Mouse (Mus musculus) liver, embryonic 14.5 days (tissue): Measurements from ENCODE around the gene Pphln1.

Source experiments
- CTCF ChIP-seq: IDR thresholded peaks from 2 replicates; pipeline ENCODE4 v1.5.1; 2016; ENCODE audit warnings: antibody characterized with exemption, low read depth, control low read depth
- EP300 ChIP-seq: IDR thresholded peaks from 2 replicates; pipeline ENCODE4 v1.6.1; 2016; ENCODE audit warnings: antibody characterized with exemption, low read depth

DNA sequence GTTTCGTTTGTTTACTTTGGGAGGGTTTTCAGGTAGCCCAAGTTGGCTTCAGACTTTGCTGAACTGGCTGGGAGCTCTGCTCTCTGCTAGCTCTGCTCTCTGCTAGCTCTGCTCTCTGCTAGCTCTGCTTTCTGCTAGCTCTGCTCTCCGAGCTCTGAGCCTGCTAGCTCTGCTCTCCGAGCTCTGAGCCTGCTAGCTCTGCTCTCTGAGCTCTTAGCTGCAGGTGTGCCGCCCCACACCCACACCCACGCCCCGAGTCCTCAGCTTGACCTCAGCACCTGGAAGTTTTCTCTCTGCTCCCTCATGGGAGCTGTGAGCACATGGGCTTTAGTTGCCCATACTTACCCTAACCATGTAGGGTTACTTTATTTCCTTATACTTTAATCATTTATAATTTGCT is 45.5 kb downstream of the Pphln1 start:
- TF ChIP-seq CTCF (no peak), EP300 (no peak)
